Mouse (Mus musculus) natural killer cell, adult 2 months (primary cell): ENCODE measurements around the gene Hsd17b13.

Experiments used
- DNase-seq, 2 experiments: peaks; one replicate each; pipeline ENCODE4 v3.0.0; 2022; ENCODE audit warnings: low spot score in 2 of 2

Hsd17b13 gene

DNA sequence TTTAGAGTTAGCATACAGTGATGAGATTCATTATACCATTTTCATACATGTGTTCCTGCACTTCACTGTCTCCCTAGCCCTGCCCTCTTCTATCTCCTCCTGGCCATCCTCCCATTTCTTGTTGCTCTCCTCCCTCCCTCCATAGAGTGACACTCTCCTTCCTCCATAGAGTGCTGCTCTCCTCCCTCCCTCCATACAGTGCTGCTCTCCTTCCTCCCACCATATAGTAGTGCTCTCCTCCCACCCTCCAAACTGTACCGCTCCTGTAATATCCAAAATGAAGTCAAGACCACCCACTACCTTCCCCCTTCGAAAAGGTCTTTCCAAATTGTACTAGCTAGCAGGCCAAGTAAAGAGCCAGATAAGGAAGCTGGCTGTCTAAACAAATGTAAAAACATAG is 53.5 kb downstream of the Hsd17b13 start:
- no peak for DNase-seq

DNA sequence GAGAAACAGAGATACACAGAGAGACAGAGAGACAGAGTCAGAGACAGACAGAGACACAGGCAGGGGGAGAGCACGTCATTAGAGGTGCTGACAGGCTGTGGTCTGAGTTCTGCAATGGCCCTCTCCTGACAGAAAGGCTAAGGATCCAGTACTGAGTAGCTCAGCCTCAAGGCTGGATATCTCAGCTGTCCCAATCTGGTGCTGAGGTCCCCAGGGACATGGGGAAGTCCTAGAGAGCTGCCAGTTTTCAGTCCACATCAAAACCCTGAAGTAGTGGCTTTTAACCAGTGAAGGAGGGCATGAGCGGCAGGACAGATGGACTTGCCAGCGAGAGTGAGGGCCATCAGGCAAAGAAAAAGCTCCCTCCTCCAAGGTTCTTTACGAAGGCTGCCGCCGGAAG is 54.1 kb downstream of the Hsd17b13 start:
- DNase-seq, result no peak

DNA sequence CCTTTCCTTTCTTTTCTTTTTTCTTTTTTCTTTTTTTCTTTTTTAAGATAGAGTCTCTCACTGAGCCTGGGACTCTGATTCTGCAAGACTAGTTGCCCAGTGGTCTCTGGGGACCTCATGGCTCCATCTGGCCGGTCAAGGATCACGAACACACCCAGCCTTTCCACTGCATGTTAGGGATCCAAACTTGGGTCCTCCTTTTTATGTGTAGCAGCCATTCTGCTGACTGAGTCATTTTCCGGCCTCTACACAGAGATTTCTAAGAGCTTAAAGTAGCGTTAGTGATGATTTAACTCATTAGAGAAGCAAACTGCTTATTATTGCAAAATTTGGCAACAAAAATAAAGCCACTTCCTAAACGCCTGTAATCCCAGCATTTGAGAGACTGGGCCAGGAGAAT is 54.8 kb downstream of the Hsd17b13 start:
- no peak for DNase-seq

DNA sequence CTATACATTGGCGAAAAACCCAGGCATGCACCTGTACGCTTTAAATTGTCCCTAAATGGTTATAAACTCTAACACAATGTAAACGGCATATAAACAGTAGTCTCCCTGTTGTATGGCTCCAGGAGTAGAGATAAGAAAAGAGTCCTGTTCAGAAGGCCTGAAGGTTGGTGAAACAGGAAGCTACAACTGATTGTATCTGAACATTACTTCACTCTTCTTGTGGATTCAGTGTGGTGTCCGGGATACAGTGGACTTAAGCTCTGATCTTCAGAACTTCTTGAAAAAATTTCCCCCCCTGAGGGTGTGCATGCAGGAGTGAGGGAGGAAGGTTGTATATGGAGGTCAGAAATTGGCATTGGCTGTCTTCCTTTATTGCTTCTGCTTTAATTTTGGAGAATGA is 57.7 kb downstream of the Hsd17b13 start:
- no peak for DNase-seq

DNA sequence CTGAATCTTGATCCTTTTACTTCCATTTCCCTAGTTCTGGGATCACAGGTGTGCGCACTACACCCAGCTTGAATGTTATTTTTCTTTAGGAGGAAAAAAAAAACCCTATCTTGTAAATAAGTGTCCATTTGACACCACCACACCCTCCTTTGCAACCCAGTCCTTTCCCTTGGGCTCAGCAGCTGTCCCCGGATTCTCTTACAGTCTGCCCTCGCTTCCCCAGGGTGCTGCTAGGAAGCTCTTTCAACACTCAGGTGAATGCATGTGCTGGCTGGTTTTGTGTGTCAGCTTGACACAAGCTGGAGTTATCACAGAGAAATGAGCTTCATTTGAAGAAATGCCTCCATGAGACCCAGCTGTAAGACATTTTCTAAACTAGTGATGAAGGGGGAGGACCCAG is 59.0 kb downstream of the Hsd17b13 start:
- DNase-seq, result no peak

DNA sequence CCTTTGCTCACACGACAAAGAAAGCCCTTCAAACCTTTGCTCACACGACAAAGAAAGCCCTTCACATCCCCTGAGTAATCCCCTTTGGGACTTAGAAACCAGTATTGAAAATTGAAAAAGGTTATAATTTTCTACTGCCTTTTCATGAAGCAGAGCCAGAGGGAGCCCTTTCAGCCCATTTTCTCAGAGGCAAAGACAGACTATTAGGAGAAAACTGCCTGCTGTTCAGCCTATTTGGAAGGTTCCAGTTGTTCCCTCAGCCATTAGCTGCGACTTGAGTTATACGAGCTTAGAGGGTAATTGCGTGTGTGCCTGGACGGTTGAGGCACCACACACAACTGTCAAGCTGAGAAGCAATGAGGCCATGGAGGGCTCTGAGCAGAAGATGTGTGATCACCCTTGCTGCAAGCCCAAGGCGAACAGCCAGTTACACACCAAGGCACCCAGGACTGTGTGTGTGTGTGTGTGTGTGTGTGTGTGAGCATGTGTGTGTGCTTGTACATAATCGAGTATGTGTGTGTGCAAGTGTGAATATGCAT is 59.8 kb downstream of the Hsd17b13 start:
- DNase-seq, result no peak

DNA sequence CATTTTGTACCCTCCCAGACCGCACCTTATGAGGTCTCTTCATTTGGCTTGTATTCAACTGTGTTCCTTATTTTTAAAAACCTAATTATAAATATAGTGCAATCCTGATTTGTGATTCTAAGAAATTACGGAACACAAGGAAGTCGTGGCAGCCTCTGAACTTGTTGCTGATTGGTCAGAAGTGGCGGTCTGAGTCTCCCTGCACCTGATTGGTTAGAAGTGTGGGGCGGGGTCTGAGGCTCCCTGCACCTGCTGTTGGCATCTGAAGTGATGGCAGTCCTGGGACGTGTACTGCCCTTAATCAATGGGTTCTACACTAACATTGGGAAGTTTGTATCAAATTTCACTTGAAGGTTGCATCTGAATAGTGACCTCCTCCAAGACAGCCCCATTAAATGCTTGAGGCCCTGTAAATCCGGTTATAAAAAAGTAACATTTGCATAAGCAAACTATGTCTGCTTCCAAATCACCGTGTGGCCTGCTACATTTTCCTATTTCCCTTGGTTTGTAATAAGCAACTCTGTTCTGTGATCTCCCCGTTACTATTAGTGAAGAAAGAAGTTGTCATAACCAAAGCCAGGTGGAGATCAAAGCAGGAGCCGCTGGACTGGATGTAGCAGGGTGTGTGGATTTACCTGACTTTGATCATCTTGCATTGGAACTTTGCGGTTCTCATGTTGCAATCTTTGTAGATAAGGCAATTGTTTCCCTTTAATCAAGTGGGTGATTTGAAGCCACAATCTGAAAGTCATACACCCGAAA is 60.4 kb downstream of the Hsd17b13 start:
- DNase-seq, result no peak

DNA sequence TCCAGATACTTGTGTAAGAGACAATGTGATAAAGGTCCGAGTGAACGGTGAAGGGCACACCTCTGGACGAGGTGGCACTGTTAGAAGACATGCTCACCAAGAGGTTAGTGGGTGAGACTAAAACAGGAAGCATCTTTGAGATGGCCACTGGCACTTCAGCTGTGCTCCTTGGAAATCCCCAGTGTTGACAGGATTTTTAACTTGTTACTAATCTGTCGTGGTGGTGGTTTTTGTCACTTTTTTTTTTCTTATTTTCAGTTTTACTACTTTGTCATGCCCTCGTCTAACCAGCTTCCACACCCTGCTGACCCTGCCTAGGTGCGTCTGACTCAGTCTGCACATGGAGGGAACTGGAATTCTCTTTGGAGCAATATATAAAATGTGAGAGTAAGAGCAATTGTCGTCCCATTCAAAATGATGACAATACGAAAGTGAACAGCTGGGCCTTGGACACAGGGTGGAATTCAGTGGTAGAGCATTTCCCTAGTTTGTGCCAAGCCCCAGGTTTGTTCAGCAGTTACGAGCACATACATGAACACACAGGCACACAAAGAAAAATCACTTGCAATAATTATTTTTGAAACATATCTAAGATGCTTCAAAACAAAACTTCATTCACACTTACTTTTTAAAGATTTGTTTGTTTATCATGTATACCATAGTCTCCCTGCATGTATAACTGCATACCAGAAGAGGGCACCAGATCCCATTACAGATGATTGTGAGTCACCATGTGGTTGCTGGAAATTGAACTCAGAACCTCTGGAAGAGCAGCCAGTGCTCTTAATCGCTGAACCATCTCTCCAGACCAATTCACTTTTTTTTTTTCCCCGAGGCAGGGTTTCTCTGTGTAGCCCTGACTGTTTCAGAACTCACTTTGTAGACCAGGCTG is 62.6 kb downstream of the Hsd17b13 start:
- DNase-seq, result peak; percentile 57 to 82

DNA sequence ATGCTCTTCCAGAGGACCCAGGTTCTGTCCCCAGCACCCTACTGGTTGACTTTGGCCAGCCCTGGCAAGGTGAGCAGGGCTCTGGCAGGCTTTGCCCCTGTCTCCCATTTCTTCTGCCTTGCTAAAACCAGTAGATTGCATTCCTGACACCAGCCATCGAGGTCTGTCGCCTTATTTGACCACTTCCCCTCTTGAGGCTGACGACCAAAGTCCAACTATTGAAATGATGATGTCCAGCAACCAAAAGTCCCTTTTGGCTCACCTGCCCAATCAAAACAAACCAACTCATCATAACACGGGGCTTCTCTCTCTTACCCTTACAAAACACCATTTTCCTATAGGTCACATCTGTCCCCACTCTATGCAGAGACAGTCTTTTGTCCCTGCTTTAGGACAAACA is 64.1 kb downstream of the Hsd17b13 start:
- peak; percentile 51 to 76 for DNase-seq

DNA sequence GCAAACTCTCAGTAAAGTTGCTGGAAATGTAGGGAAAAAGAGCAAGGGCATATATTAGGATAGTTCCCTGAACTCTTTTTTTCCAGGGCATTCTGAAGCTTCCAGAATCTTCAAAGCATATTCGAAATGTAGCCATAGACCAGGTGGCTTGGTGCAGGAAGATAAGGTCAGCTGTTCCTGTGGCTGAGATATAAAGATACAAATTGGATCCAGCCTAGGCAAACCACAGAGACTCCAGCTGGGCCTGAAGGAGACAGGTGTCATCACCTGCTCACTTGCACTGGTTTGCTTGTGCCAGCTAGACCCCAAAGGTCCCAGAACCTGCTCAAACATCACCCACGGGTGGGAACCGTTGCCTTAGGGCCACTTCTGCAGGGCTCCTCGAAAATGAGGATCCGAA is 65.7 kb downstream of the Hsd17b13 start:
- DNase-seq, result no peak

DNA sequence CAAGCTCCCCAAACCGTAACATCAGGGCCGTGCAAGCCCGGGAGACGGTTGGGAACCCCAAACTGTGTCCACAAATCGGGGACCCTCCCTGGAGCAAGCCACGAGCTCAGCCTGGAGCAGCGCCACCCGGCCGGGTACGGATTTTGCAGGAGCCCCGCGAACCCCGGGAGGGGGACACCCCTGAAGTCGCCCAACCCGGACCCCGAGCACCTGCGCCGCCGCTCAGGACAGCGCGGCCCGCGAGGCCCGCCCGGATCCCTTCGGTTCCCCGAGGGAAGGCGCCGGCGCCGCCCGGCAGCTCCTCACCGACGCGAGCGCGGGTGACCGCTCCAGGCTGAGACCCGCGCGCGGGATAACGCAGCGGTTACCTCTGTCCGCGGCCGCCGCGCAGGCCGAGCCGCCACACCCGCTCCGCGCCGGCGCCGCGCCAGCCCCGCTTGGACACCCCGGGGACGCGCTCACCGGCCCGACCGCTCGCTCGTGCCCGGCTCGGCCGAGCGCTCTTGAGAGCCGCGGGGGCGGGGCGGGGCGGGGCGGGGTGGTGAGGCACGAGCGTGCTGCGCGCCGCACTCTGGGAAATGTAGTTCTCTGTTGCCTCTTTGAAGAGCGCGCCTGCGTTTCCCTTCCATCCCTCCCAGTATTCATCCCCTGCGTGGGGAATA is 66.3 kb downstream of the Hsd17b13 start, which contains the start of gene Klhl8:
TSS of gene Klhl8 (minus strand) at position 512 of the 662 bp plus-strand sequence.
- DNase-seq, result peak; percentile 55 to 65

DNA sequence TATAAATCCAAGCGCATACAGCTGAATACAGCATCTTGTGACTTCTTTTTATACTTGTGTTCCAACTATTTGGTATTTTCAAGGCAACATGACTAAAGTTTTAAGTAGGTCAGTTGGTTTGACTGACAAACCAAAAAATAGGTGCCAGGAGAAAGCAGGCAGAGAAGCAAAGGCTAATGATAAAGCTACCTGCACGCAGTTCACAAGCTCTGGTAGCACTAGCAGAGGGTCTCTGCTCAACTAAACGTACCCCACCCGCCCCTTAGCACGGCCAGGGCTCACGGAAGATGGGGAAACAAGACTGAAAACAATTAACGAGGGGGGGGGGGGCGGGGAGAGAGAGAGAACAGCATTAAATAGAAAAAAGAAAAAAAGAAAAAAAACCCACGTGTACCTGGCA is 67.1 kb downstream of the Hsd17b13 start:
- no peak for DNase-seq

DNA sequence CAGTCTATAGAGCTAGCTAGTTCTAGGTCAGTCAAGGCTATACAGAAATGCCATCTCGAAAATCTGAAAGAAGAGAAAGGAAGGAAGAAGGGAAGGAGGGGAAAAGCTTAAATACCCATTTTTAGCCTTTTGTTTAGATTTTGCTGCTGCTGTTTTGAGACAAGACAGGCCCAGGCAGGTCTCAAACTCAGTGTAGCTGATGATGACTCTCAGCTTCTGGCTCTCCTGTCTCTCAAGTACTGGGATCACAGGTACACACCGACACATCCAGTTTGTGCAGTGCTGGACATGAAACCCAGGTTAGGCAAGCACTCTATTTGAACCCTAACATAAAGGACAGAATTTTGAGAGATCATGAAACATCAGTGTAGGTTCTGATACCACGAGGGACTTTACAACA is 67.7 kb downstream of the Hsd17b13 start:
- no peak for DNase-seq

DNA sequence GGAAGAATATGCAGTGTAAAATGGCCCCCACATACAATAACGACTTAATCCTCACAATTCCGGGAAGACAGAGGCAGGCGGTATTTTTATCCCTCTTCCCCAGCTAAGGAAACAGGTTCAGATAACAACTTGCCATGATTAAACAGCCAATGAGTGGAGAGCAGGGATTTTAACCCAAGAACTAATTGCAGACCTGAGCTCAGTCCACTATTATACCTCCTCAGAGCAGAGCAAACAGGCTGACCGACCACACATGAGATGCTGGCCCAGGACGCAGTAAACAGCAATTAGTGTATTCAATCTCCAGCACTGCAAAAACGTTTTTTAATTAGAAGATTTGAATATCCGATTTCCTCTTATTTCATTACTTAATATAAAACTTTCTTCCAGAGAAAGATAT is 68.4 kb downstream of the Hsd17b13 start:
- DNase-seq, result no peak

DNA sequence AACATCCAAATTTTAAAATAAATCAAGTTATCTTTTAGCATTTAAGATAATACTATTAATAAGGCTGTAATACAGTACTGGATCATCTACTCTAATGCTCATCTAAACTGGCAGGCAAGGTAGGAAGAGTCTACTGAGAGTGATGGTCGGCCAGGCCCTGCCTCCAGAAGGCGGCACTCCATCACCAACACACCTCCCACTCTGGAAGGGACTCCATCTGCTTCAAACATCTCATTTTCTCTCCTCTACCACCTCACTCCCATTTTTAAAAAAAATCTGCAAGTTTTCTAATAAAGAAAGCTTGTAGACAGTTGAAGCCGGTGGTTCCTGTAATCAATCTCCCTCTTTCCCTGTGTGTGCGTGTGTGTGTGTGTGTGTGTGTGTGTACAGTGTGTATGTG is 69.4 kb downstream of the Hsd17b13 start:
- no peak for DNase-seq

DNA sequence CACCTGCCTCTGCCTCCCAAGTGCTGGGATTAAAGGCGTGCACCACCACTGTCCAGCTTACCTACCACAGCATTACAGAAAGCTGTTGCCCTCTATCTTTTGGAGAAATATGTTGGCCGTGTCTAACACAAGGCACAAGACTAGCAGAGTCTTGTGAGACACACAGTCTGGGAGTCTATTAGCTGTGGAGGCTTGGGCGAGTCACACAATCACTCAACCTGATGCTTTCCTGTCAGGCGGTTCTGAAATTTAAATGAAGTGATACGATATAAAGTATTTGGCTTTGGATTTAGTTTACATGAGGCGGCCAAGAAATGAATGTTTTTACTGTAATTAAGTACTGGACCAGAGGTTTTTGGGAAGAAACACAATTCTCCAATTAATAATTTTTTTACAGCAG is 71.0 kb downstream of the Hsd17b13 start:
- DNase-seq, result no peak
